ENCODE assay signal across 8 mouse cellular contexts in genomic region chr17:59013091-59013459, GRCm38 (mm10). TPM values are rescaled to one million over a fixed set of nuclear protein-coding genes. Genes with fewer than 3 reads are reported as not detected.
DNase-seq lines count a peak whose midpoint lies in the region; ATAC-seq and TF ChIP-seq lines count a peak whose summit lies in the region.

Gene Nudt12 (minus strand): TSS chr17:59013372.

- peak; percentile 41; the same call in 1 of the 2 replicates for TF ChIP-seq CTCF in brain, embryonic 14.5 days (IDR thresholded peaks at IDR 0.05; ENCODE audit: borderline replicate concordance, extremely low read depth, insufficient read depth, insufficient read length)

- peak within 1 kb of the TSS; percentile 76 for H3K4me3 ChIP-seq in erythroblast, embryonic 14.5 days (replicated peaks)
- H3K4me3 ChIP-seq in heart, embryonic 11.5 days (ENCODE audit: low read depth, low read length): peak within 1 kb of the TSS; percentile 87
- H3K4me3 ChIP-seq in kidney, embryonic 16.5 days (ENCODE audit: low read length): peak within 1 kb of the TSS; percentile 68
- peak within 1 kb of the TSS; percentile 52 for H3K4me3 ChIP-seq in limb, embryonic 15.5 days
- peak within 1 kb of the TSS; percentile 54 for H3K4me3 ChIP-seq in midbrain, embryonic 16.5 days (ENCODE audit: low read depth, low read length)

- peaks cover 21% of the 10 kb centered on the region for H3K36me3 ChIP-seq in erythroblast, embryonic 14.5 days (ENCODE audit: control insufficient read depth)
- no peaks in the 10 kb centered on the region for H3K36me3 ChIP-seq in heart, embryonic 11.5 days (ENCODE audit: control insufficient read depth, insufficient read depth, low read length)
- no peaks in the 10 kb centered on the region for H3K36me3 ChIP-seq in kidney, embryonic 16.5 days (ENCODE audit: insufficient read depth, low read length)
- no peaks in the 10 kb centered on the region for H3K36me3 ChIP-seq in limb, embryonic 15.5 days
- H3K36me3 ChIP-seq in midbrain, embryonic 16.5 days (ENCODE audit: control insufficient read depth, insufficient read depth, low read length): no peaks in the 10 kb centered on the region
- H3K36me3 ChIP-seq in splenic B cell, adult 2 months (ENCODE audit: control insufficient read depth, insufficient read depth, low read length, poor library complexity, severe bottlenecking): no peaks in the 10 kb centered on the region

- no peak for TF ChIP-seq POLR2A in brain, embryonic 14.5 days (IDR thresholded peaks at IDR 0.05; ENCODE audit: borderline replicate concordance, extremely low read depth, insufficient read depth, insufficient read length, poor library complexity, severe bottlenecking)

- ATAC-seq in heart, embryonic 11.5 days (replicated peaks; ENCODE audit: insufficient number of reproducible peaks, low FRiP score, low TSS enrichment): peak; percentile 80
- ATAC-seq in kidney, embryonic 16.5 days (ENCODE audit: low FRiP score, low TSS enrichment): peak; percentile 97
- ATAC-seq in limb, embryonic 15.5 days (ENCODE audit: insufficient number of reproducible peaks, low FRiP score, low TSS enrichment, low read depth): no peak
- peak; percentile 90 for ATAC-seq in midbrain, embryonic 16.5 days

- H3K4me2 ChIP-seq in heart, embryonic 11.5 days: peak within 1 kb of the TSS; percentile 80
- peak within 1 kb of the TSS; percentile 75 for H3K4me2 ChIP-seq in kidney, embryonic 16.5 days (replicated peaks; ENCODE audit: low read depth, low read length)
- H3K4me2 ChIP-seq in limb, embryonic 15.5 days: peak within 1 kb of the TSS; percentile 64
- H3K4me2 ChIP-seq in midbrain, embryonic 16.5 days (ENCODE audit: low read length): peak within 1 kb of the TSS; percentile 75

- no peaks in the 10 kb centered on the region for H3K9me3 ChIP-seq in erythroblast, embryonic 14.5 days (ENCODE audit: control insufficient read depth, low read length)
- H3K9me3 ChIP-seq in heart, embryonic 11.5 days (replicated peaks; ENCODE audit: control insufficient read depth, low read length): no peaks in the 10 kb centered on the region
- no peaks in the 10 kb centered on the region for H3K9me3 ChIP-seq in kidney, embryonic 16.5 days (ENCODE audit: low read length)
- no peaks in the 10 kb centered on the region for H3K9me3 ChIP-seq in limb, embryonic 15.5 days
- no peaks in the 10 kb centered on the region for H3K9me3 ChIP-seq in midbrain, embryonic 16.5 days (replicated peaks; ENCODE audit: control insufficient read depth, low read length, poor library complexity, severe bottlenecking)

- peak within 1 kb of the TSS; percentile 75 for H3K27ac ChIP-seq in heart, embryonic 11.5 days (ENCODE audit: low read depth, low read length)
- H3K27ac ChIP-seq in kidney, embryonic 16.5 days (ENCODE audit: low read length): peak within 1 kb of the TSS; percentile 63
- H3K27ac ChIP-seq in limb, embryonic 15.5 days: no peak within 1 kb of the TSS
- no peak within 1 kb of the TSS for H3K27ac ChIP-seq in midbrain, embryonic 16.5 days (ENCODE audit: low read length)

- DNase-seq in 3T3-L1 (ENCODE audit: low read depth, low spot score): peak; percentile 80
- peak; percentile 78 for DNase-seq in brain, embryonic 14.5 days (ENCODE audit: low read depth)
- DNase-seq in splenic B cell, adult 2 months (ENCODE audit: low read depth, low spot score): peak; percentile 1

- H3K9ac ChIP-seq in heart, embryonic 11.5 days (ENCODE audit: low read depth, low read length): peak within 1 kb of the TSS; percentile 85
- H3K9ac ChIP-seq in kidney, embryonic 16.5 days (replicated peaks; ENCODE audit: low read length): peak within 1 kb of the TSS; percentile 74
- H3K9ac ChIP-seq in limb, embryonic 15.5 days: peak within 1 kb of the TSS; percentile 7; the same call in 1 of the 2 replicates
- peak within 1 kb of the TSS; percentile 49 for H3K9ac ChIP-seq in midbrain, embryonic 16.5 days (ENCODE audit: low read depth, low read length)

- under 1% methylated on average over 22 of the region's 22 CpGs for WGBS in heart, embryonic 11.5 days (ENCODE audit: insufficient replicate concordance)
- under 1% methylated on average over 22 of the region's 22 CpGs for WGBS in kidney, embryonic 16.5 days
- whole genome bisulfite sequencing in limb, embryonic 15.5 days: under 1% methylated on average over 22 of the region's 22 CpGs
- WGBS in midbrain, embryonic 16.5 days: 0% methylated on average over 22 of the region's 22 CpGs

- peaks cover 20% of the 10 kb centered on the region for H3K4me1 ChIP-seq in erythroblast, embryonic 14.5 days (ENCODE audit: control insufficient read depth)
- H3K4me1 ChIP-seq in heart, embryonic 11.5 days (ENCODE audit: control insufficient read depth, insufficient read depth, low read length): no peaks in the 10 kb centered on the region
- 0 out of 2 replicates have a peak, but pooled peaks cover 3% of the 10 kb centered on the region for H3K4me1 ChIP-seq in kidney, embryonic 16.5 days (ENCODE audit: insufficient read depth, low read length)
- H3K4me1 ChIP-seq in limb, embryonic 15.5 days: no peaks in the 10 kb centered on the region
- H3K4me1 ChIP-seq in midbrain, embryonic 16.5 days (ENCODE audit: control insufficient read depth, insufficient read depth, low read length): no peaks in the 10 kb centered on the region

- no peaks in the 10 kb centered on the region for H3K27me3 ChIP-seq in erythroblast, embryonic 14.5 days (ENCODE audit: control insufficient read depth)
- H3K27me3 ChIP-seq in heart, embryonic 11.5 days (ENCODE audit: control insufficient read depth, insufficient read depth, low read length): no peaks in the 10 kb centered on the region
- H3K27me3 ChIP-seq in kidney, embryonic 16.5 days (ENCODE audit: insufficient read depth, low read length): no peaks in the 10 kb centered on the region
- H3K27me3 ChIP-seq in limb, embryonic 15.5 days: no peaks in the 10 kb centered on the region
- H3K27me3 ChIP-seq in midbrain, embryonic 16.5 days (ENCODE audit: control insufficient read depth, insufficient read depth, low read depth, low read length): no peaks in the 10 kb centered on the region
- H3K27me3 ChIP-seq in splenic B cell, adult 2 months (ENCODE audit: control insufficient read depth, insufficient read depth, low read length, poor library complexity, severe bottlenecking): no peaks in the 10 kb centered on the region; the same call in 1 of the 2 replicates

RNA-seq across cellular contexts. Expression of gene Nudt12, which starts in this region (rescaled TPM):
- polyA plus RNA-seq in brain, embryonic 14.5 days (2012; rRNA removed): 2.4 and 3.8 TPM in 2 replicates
- 0.03 and 0.19 TPM in 2 replicates for polyA plus RNA-seq in erythroblast, embryonic 14.5 days (2012)
- 7.8 and 8.7 TPM in 2 replicates for polyA plus RNA-seq in heart, embryonic 11.5 days (2014; fragmentation: Nextera tagmentation; extraction: Ambion mirVana)
- 6.9 and 10.5 TPM in 2 replicates for polyA plus RNA-seq in kidney, embryonic 16.5 days (2015; fragmentation: Nextera tagmentation; extraction: Ambion mirVana)
- 3.7 and 4.2 TPM in 2 replicates for polyA plus RNA-seq in limb, embryonic 15.5 days (2015; fragmentation: Nextera tagmentation; extraction: Ambion mirVana)
- polyA plus RNA-seq in midbrain, embryonic 16.5 days (2015; fragmentation: Nextera tagmentation; extraction: Ambion mirVana): 5.9 and 6.6 TPM in 2 replicates

Comparison
In these comparisons a context has a peak if more than half of its experiments do, and no peak if none do; other contexts are left out.
1. DNase-seq: peak in every context shown above with its lines; median percentile 80 in 3T3-L1; 78 in brain, embryonic 14.5 days; 1 in splenic B cell, adult 2 months.
2. H3K27ac ChIP-seq: peak in heart, embryonic 11.5 days (single experiment) and kidney, embryonic 16.5 days (single experiment); none in limb, embryonic 15.5 days (single experiment) and midbrain, embryonic 16.5 days (single experiment).
3. H3K9ac ChIP-seq: peak in every context shown above with its lines; median percentile 85 in heart, embryonic 11.5 days; 74 in kidney, embryonic 16.5 days; 49 in midbrain, embryonic 16.5 days; 7 in limb, embryonic 15.5 days.
4. Peak in every context shown above with its lines, with median percentiles within 50 percentile points of each other: H3K4me3 ChIP-seq and H3K4me2 ChIP-seq.